Mouse (Mus musculus): ENCODE data around the gene Fem1b.

DNA sequence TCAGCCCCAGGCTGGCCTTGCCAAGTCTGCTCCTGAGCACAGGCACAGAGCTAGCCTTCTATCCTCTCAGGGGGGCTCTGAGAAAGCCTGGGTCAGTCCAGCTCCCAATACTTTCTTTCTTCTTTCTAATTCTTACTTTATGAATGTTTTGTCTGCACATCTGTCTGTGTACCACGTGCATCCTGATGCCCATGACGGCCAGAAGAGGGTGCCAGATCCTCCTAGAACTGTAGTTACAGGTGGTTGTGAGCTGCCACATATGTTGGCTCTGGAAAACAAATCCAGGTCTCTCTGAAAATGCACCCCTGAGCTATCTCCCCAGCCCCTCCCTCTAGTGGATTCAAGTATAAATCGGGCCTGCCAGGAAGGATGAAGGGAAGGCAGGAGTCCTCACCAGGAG is 52.1 kb downstream of the Fem1b start:
- TF ChIP-seq POLR2A (IDR thresholded peaks at IDR 0.05; ENCODE audit: control insufficient read depth, low read depth, low read length) (no peak), CTCF (IDR thresholded peaks at IDR 0.05; ENCODE audit: control insufficient read depth, insufficient read depth, insufficient replicate concordance, low read depth, low read length) (no peak)
